Mouse (Mus musculus) megakaryocyte, embryonic 14.5 days (primary cell): ENCODE measurements around the gene Epha5.

Experiments
- FLI1 ChIP-seq: IDR thresholded peaks from 2 replicates; pipeline ENCODE4 v1.6.1; 2012; ENCODE audit warnings: low read length, inconsistent platforms, mixed read lengths
- GATA1 ChIP-seq: IDR thresholded peaks from 3 replicates; pipeline ENCODE4 v1.6.1; 2012; ENCODE audit warnings: mixed read lengths, low read length, inconsistent platforms, borderline replicate concordance

GRCm38 (mm10) chr5:84263999-84264398, 153.2 kb downstream of the Epha5 start:
- TF ChIP-seq GATA1 (no peak), FLI1 (no peak)
